Mouse (Mus musculus): Measurements from ENCODE around the gene Klhl23. TPM values are rescaled to one million over a fixed set of nuclear protein-coding genes. Genes with fewer than 3 reads are reported as not detected.

The Klhl23 gene
- total RNA-seq, 2 experiments from 2014 or later: 44.2 to 46.9 TPM

GRCm38 (mm10) chr2:69826380-69826779 is 4.6 kb downstream of the Klhl23 start:
- peak; percentile 23 to 34 for DNase-seq
- intact Hi-C loops (cut with DNase I): loop anchor here (2.0 kb wide), 1 partner anchor 64 kb away; no protein-coding TSS in a partner anchor

GRCm38 (mm10) chr2:69828031-69828430 is 6.3 kb downstream of the Klhl23 start:
- DNase-seq: no peak
- intact Hi-C loops (cut with DNase I): no loop called here

GRCm38 (mm10) chr2:69829680-69830079 is 7.9 kb downstream of the Klhl23 start:
- intact Hi-C loops (cut with DNase I): no loop called here
- no peak for DNase-seq

- intact Hi-C loops (cut with DNase I): no loop called here
- no peak for DNase-seq
Observed at GRCm38 (mm10) chr2:69830116-69830515, 8.4 kb downstream of the Klhl23 start.

- intact Hi-C loops (cut with DNase I): no loop called here
- DNase-seq: no peak
Observed at GRCm38 (mm10) chr2:69837244-69837967, 15.7 kb downstream of the Klhl23 start.

- no peak for DNase-seq
- intact Hi-C loops (cut with DNase I): no loop called here
Observed at GRCm38 (mm10) chr2:69837996-69838395, 16.3 kb downstream of the Klhl23 start.

- intact Hi-C loops (cut with DNase I): no loop called here
- DNase-seq: no peak
Observed at GRCm38 (mm10) chr2:69838707-69839106, 17.0 kb downstream of the Klhl23 start.

GRCm38 (mm10) chr2:69840261-69840660 is 18.5 kb downstream of the Klhl23 start:
- no peak for DNase-seq
- intact Hi-C loops (cut with DNase I): no loop called here

GRCm38 (mm10) chr2:69849215-69849614 is 27.5 kb downstream of the Klhl23 start:
- DNase-seq: peak; percentile 36 to 37
- intact Hi-C loops (cut with DNase I): no loop called here

- no peak for DNase-seq
- intact Hi-C loops (cut with DNase I): no loop called here
Observed at GRCm38 (mm10) chr2:69851427-69852058, 29.8 kb downstream of the Klhl23 start.

GRCm38 (mm10) chr2:69856392-69856791 is 34.6 kb downstream of the Klhl23 start:
- intact Hi-C loops (cut with DNase I): loop anchor here (5.0 kb wide), 1 partner anchor 101 kb away; no protein-coding TSS in a partner anchor
- peak in 1 of 2 experiments; percentile 9 for DNase-seq

- DNase-seq: no peak
- intact Hi-C loops (cut with DNase I): loop anchor here (5.0 kb wide), 1 partner anchor 99 kb away; no protein-coding TSS in a partner anchor
Observed at GRCm38 (mm10) chr2:69857882-69858281, 36.1 kb downstream of the Klhl23 start.

- intact Hi-C loops (cut with DNase I): loop anchor here (1.0 to 10.0 kb wide), 4 partner anchors 37 to 226 kb away; no protein-coding TSS in a partner anchor
- DNase-seq: peak in 1 of 2 experiments; percentile 41
Observed at GRCm38 (mm10) chr2:69860972-69861452, 39.3 kb downstream of the Klhl23 start.

GRCm38 (mm10) chr2:69861485-69862091 is 39.8 kb downstream of the Klhl23 start, which contains the start of gene Ssb:
Gene Ssb, plus strand, starts transcription at chr2:69861562.
- intact Hi-C loops (cut with DNase I): loop anchor here (1.0 to 10.0 kb wide), 5 partner anchors 23 to 227 kb away; partner anchors contain the start of gene Mettl5
- DNase-seq: peak; percentile 95

GRCm38 (mm10) chr2:69862117-69862657 is 40.4 kb downstream of the Klhl23 start:
- intact Hi-C loops (cut with DNase I): loop anchor here (2.0 to 10.0 kb wide), 2 partner anchors 23 to 227 kb away; partner anchors contain the start of gene Mettl5
- no peak for DNase-seq

GRCm38 (mm10) chr2:69883990-69884391 is 62.2 kb downstream of the Klhl23 start:
- intact Hi-C loops (cut with DNase I): loop anchor here (2.0 kb wide), 1 partner anchor 21 kb away; no protein-coding TSS in a partner anchor
- no peak for DNase-seq

GRCm38 (mm10) chr2:69884581-69884980 is 62.8 kb downstream of the Klhl23 start:
- intact Hi-C loops (cut with DNase I): loop anchor here (2.0 kb wide), 1 partner anchor 22 kb away; no protein-coding TSS in a partner anchor
- no peak for DNase-seq

- DNase-seq: peak in 1 of 2 experiments; percentile 10
- intact Hi-C loops (cut with DNase I): loop anchor here (2.0 to 5.0 kb wide), 3 partner anchors 22 to 163 kb away; partner anchors contain the start of gene Ppig
Observed at GRCm38 (mm10) chr2:69885050-69885449, 63.3 kb downstream of the Klhl23 start.

GRCm38 (mm10) chr2:69885451-69886305 is 63.9 kb downstream of the Klhl23 start, which contains the start of gene Mettl5:
Gene Mettl5, minus strand, starts transcription at chr2:69885615.
- peak; percentile 91 to 93 for DNase-seq
- intact Hi-C loops (cut with DNase I): loop anchor here (2.0 to 5.0 kb wide), 3 partner anchors 23 to 163 kb away; partner anchors contain the start of gene Ppig
